Mouse (Mus musculus) lung, adult 2 months (tissue): ENCODE measurements around the gene Iqgap1.

Source experiments
- CTCF ChIP-seq: fragments of 200-500 bp; IDR thresholded peaks from 2 replicates; pipeline ENCODE4 v1.5.1; 2011; ENCODE audit warnings: mild to moderate bottlenecking, low read length, control low read depth; ENCODE audit not compliant: insufficient read depth
- POLR2A ChIP-seq: fragments of 200-500 bp; IDR thresholded peaks from 2 replicates; pipeline ENCODE4 v1.6.1; 2011; ENCODE audit warnings: low read depth, mild to moderate bottlenecking, control low read depth, low read length, borderline replicate concordance; ENCODE audit errors: extremely low read depth

GRCm38 (mm10) chr7:80719582-80719981, 106.2 kb downstream of the Iqgap1 start:
- TF ChIP-seq CTCF (no peak), POLR2A (no peak)
